Mouse (Mus musculus) lung, adult 2 months (tissue): ENCODE results near the gene Zfp12.
"Not testable (repeated sequence)": the region's sequence is repeated elsewhere in the genome, so short reads cannot be mapped to it uniquely, and the experiment has no call there.

Experiments
- CTCF ChIP-seq: fragments of 200-500 bp; IDR thresholded peaks from 2 replicates; pipeline ENCODE4 v1.5.1; 2011; ENCODE audit warnings: mild to moderate bottlenecking, low read length, control low read depth; ENCODE audit not compliant: insufficient read depth
- POLR2A ChIP-seq: fragments of 200-500 bp; IDR thresholded peaks from 2 replicates; pipeline ENCODE4 v1.6.1; 2011; ENCODE audit warnings: low read depth, mild to moderate bottlenecking, control low read depth, low read length, borderline replicate concordance; ENCODE audit errors: extremely low read depth

- not testable (repeated sequence) for TF ChIP-seq CTCF, POLR2A
These were observed 46.9 kb upstream of the Zfp12 start for GRCm38 (mm10) chr5:143188014-143188413.
